Mouse (Mus musculus): ENCODE results near the gene 1700010I14Rik. TPM values are rescaled to one million over a fixed set of nuclear protein-coding genes. Genes with fewer than 3 reads are reported as not detected.

The 1700010I14Rik gene
- polyA plus RNA-seq, 1 experiment, result 0.80 TPM

DNA sequence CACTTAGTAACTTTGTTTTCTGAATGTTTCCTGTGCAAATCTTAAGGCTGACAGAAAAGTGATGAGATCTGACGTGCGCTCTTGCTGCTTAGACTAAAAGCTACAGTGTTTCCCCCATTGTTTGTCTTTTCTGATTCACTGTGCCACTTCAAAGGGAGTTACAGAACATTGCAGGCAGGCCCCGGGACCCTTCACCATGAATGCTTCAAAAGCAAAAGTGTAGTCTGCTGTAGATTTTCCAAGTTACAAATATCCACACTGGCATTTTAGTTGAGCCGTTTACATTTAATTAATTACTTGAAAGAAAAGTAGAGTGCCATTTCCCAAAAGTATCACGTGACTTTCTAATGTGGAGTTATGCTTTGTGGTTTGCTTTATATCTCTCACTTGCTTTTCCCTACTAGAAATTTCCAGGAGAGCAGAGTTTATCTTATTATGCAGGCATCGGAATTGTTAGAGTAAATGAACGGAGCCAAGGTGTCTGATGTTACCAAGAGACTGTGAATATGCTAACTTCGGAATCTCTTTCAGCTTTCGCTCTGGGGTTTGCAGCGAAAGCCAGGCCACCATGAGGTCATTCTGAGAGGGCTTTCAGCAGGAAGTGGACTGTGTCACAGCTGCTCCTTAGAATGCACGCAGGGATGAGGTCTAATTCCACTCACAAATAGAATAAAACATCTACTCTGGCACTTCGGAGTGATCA is 15.8 kb upstream of the 1700010I14Rik start:
- Histone ChIP-seq H3K27ac (ENCODE audit: insufficient read depth, low read length) (no peak overlapping the region), H3K4me3 (replicated peaks; ENCODE audit: insufficient read depth, low read depth, low read length) (no peak overlapping the region), H3K4me1 (ENCODE audit: control insufficient read depth, insufficient read depth, low read length) (peaks cover 13% of the 10 kb centered on the region), H3K27me3 (ENCODE audit: control insufficient read depth, insufficient read depth, low read length) (no peaks in the 10 kb centered on the region)
- WGBS, result 62% methylated on average over 12 of the region's 12 CpGs
- DNase-seq, result no peak
- TF ChIP-seq CTCF (IDR thresholded peaks at IDR 0.05; ENCODE audit: borderline replicate concordance, insufficient read depth, low read depth, low read length), result no peak
- no peak for TF ChIP-seq POLR2A (IDR thresholded peaks at IDR 0.05; ENCODE audit: borderline replicate concordance, insufficient read depth, low read length)

DNA sequence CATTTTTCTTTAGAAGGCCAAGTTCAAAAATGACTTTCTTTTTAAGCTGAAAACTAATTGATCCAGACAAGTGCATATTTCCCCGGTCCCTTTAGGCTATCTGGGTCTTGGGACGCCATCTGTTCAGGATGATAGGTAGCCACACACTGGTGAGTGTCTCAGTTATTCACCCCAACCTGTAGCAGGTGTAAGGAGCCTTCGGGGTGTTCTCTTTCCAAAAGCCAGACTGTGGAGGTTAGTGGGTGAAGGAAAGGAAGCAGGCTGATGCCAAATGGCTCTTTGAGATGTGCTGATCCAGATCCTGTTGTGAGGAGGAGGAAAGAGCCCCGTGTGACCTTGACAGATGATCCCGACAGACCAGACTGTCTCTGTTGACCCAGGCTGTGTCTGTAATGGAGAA is 14.8 kb upstream of the 1700010I14Rik start:
- H3K4me1 ChIP-seq (ENCODE audit: control insufficient read depth, insufficient read depth, low read length), result peaks cover 13% of the 10 kb centered on the region
- TF ChIP-seq POLR2A (IDR thresholded peaks at IDR 0.05; ENCODE audit: borderline replicate concordance, insufficient read depth, low read length), result no peak
- TF ChIP-seq CTCF (IDR thresholded peaks at IDR 0.05; ENCODE audit: borderline replicate concordance, insufficient read depth, low read depth, low read length), result no peak
- peak in 1 of 2 experiments; percentile 57 for DNase-seq
- H3K27me3 ChIP-seq (ENCODE audit: control insufficient read depth, insufficient read depth, low read length), result no peaks in the 10 kb centered on the region
- 28% methylated on average over 5 of the region's 5 CpGs for WGBS
- H3K27ac ChIP-seq (ENCODE audit: insufficient read depth, low read length), result no peak overlapping the region
- H3K4me3 ChIP-seq (replicated peaks; ENCODE audit: insufficient read depth, low read depth, low read length), result no peak overlapping the region

DNA sequence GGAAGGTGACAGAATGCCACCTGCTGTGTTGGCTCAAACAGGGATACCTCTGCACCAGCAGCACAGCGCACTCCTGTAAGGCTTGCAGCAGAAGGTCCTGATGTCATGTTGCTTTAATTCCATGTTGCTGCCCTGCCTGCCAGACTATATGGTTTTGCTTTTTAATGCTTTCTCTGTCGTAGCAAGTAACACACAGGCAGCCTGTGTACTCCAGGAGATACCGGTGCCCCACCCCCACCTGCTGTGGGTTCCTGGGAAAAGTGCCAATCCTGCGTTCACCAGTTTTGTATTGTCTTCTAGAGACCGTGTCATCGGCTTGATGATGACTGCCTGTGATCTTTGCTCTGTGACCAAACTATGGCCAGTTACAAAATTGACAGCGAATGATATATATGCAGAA is 13.7 kb upstream of the 1700010I14Rik start:
- TF ChIP-seq POLR2A (IDR thresholded peaks at IDR 0.05; ENCODE audit: borderline replicate concordance, insufficient read depth, low read length), result no peak
- TF ChIP-seq CTCF (IDR thresholded peaks at IDR 0.05; ENCODE audit: borderline replicate concordance, insufficient read depth, low read depth, low read length), result no peak
- H3K4me1 ChIP-seq (ENCODE audit: control insufficient read depth, insufficient read depth, low read length), result peaks cover 13% of the 10 kb centered on the region
- H3K27ac ChIP-seq (ENCODE audit: insufficient read depth, low read length), result no peak overlapping the region
- WGBS, result 16% methylated on average over 7 of the region's 7 CpGs
- H3K4me3 ChIP-seq (replicated peaks; ENCODE audit: insufficient read depth, low read depth, low read length), result no peak overlapping the region
- H3K27me3 ChIP-seq (ENCODE audit: control insufficient read depth, insufficient read depth, low read length), result no peaks in the 10 kb centered on the region
- DNase-seq, result peak; percentile 65 to 70

DNA sequence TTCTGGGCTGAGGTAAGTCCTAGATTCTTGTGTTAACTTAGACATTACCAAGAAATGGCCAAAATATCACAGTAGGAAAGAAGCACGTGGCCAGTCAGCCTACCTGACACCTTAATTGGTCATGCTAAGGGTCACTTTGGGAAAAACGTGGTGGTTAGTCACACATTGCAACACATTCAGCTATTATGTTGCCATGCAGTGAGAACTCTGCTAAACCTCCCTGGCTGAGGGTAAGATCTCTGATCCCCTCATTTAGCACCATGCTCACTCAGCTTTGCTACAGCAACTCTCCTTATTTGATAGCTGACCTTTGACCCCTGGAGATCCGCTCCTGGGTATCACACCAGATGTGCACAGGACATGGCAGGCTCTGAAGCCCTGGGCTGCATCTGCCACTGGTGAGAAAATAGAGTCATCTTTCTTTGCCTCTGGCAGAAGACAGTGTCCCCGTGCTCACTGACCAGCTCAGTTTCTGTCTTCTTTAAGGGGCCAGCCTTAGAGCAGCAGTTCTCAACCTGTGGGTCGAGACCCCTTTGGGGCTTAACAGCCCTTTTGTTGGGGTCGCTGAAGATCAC is 13.2 kb upstream of the 1700010I14Rik start:
- no peak overlapping the region for H3K4me3 ChIP-seq (replicated peaks; ENCODE audit: insufficient read depth, low read depth, low read length)
- no peak for TF ChIP-seq CTCF (IDR thresholded peaks at IDR 0.05; ENCODE audit: borderline replicate concordance, insufficient read depth, low read depth, low read length)
- H3K27me3 ChIP-seq (ENCODE audit: control insufficient read depth, insufficient read depth, low read length), result no peaks in the 10 kb centered on the region
- DNase-seq, result no peak
- H3K4me1 ChIP-seq (ENCODE audit: control insufficient read depth, insufficient read depth, low read length), result peaks cover 13% of the 10 kb centered on the region
- H3K27ac ChIP-seq (ENCODE audit: insufficient read depth, low read length), result no peak overlapping the region
- WGBS, result 48% methylated on average over 6 of the region's 6 CpGs

DNA sequence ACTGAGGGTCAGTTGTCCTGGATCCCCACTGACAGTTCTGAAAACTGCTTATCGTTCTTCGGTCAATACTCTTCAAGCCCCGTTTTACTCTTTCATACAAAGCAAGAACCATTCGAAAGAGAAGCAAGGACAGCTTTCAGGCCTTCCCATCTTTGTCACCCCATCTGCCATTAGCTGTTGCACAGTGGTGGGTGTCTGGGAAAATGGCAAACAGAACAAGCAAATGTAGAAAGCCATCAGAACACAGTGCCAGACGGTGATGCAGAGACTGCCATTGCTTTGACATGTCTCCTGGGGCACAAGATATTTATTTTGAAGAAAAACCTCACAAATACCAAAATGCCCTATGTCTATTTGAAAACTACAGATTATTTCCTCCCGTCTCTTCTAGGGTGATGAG is 11.4 kb upstream of the 1700010I14Rik start:
- TF ChIP-seq POLR2A (IDR thresholded peaks at IDR 0.05; ENCODE audit: borderline replicate concordance, insufficient read depth, low read length) (no peak), CTCF (IDR thresholded peaks at IDR 0.05; ENCODE audit: borderline replicate concordance, insufficient read depth, low read depth, low read length) (no peak)
- H3K27ac ChIP-seq (ENCODE audit: insufficient read depth, low read length), result no peak overlapping the region
- peaks cover 13% of the 10 kb centered on the region for H3K4me1 ChIP-seq (ENCODE audit: control insufficient read depth, insufficient read depth, low read length)
- no peak overlapping the region for H3K4me3 ChIP-seq (replicated peaks; ENCODE audit: insufficient read depth, low read depth, low read length)
- no peak for DNase-seq
- H3K27me3 ChIP-seq (ENCODE audit: control insufficient read depth, insufficient read depth, low read length), result no peaks in the 10 kb centered on the region
- 75% methylated on average over 6 of the region's 6 CpGs for WGBS

DNA sequence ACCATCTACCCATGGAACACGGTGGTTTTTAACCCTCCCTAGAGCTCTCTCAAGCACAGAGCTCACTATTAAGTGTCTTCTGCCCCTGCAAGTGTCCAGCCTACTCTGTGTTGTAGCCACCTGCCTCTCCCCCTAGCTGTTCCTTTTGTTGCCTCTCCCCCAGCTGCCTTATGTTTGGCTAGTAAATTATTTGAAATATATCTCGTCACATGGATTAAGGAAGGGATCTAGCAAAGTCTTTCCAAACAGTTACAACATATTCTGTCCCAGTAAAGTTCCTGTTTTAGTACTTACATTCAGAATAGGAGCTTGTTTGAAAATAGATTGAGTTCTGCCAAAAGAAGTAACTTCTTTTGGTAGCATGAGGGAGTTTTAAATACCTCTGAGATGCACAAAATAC is 10.9 kb upstream of the 1700010I14Rik start:
- no peaks in the 10 kb centered on the region for H3K27me3 ChIP-seq (ENCODE audit: control insufficient read depth, insufficient read depth, low read length)
- 49% methylated on average over 2 of the region's 2 CpGs for WGBS
- no peak overlapping the region for H3K27ac ChIP-seq (ENCODE audit: insufficient read depth, low read length)
- TF ChIP-seq CTCF (IDR thresholded peaks at IDR 0.05; ENCODE audit: borderline replicate concordance, insufficient read depth, low read depth, low read length) (no peak), POLR2A (IDR thresholded peaks at IDR 0.05; ENCODE audit: borderline replicate concordance, insufficient read depth, low read length) (no peak)
- no peak for DNase-seq
- H3K4me1 ChIP-seq (ENCODE audit: control insufficient read depth, insufficient read depth, low read length), result peaks cover 13% of the 10 kb centered on the region
- H3K4me3 ChIP-seq (replicated peaks; ENCODE audit: insufficient read depth, low read depth, low read length), result no peak overlapping the region

DNA sequence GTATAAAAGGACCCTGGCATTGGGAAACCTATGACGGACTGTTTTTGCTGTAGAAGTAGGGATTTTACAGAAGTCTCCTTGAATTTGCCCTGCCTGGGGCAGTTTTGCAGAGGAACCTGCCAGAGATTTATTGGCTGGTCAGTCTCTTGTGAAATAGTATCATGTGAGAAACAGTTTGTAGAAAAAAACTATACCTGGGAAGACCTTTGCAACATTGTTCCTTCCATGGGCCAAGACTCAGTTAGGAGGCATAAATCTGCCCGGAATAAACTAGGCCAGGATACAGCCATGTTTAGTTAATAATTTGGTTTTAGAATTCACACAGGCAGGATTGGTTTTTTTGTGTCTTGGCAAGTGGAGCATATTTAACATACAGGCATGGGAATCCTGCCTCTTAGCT is 4.6 kb upstream of the 1700010I14Rik start:
- no peak overlapping the region for H3K27ac ChIP-seq (ENCODE audit: insufficient read depth, low read length)
- no peak overlapping the region for H3K4me3 ChIP-seq (replicated peaks; ENCODE audit: insufficient read depth, low read depth, low read length)
- no peak for DNase-seq
- whole genome bisulfite sequencing, result 58% methylated on average over 2 of the region's 2 CpGs
- H3K27me3 ChIP-seq (ENCODE audit: control insufficient read depth, insufficient read depth, low read length), result no peaks in the 10 kb centered on the region
- TF ChIP-seq CTCF (IDR thresholded peaks at IDR 0.05; ENCODE audit: borderline replicate concordance, insufficient read depth, low read depth, low read length) (no peak), POLR2A (IDR thresholded peaks at IDR 0.05; ENCODE audit: borderline replicate concordance, insufficient read depth, low read length) (no peak)
- H3K4me1 ChIP-seq (ENCODE audit: control insufficient read depth, insufficient read depth, low read length), result peaks cover 13% of the 10 kb centered on the region

DNA sequence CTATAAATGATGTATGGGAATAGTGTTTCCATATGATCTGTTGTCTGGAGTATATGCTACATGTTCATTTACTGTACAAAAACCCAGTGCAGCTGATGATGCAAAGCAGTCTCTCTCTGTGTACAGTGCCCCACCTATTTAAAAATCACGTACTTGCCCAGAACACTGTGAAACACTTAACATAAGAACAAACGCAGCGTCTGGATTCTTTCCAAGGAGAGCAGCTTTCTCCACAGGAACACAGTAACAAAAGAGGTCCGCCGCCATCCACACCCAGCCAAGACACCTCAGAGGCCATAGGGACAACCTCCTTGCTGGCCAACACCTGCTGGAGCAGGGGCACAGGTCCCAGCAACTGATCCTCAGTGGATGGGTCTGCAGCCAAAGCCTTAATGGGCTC is 2.4 kb upstream of the 1700010I14Rik start:
- no peak for TF ChIP-seq POLR2A (IDR thresholded peaks at IDR 0.05; ENCODE audit: borderline replicate concordance, insufficient read depth, low read length)
- TF ChIP-seq CTCF (IDR thresholded peaks at IDR 0.05; ENCODE audit: borderline replicate concordance, insufficient read depth, low read depth, low read length), result no peak
- no peak overlapping the region for H3K4me3 ChIP-seq (replicated peaks; ENCODE audit: insufficient read depth, low read depth, low read length)
- H3K27ac ChIP-seq (ENCODE audit: insufficient read depth, low read length), result no peak overlapping the region
- DNase-seq, result peak; percentile 64 to 79
- WGBS, result 6% methylated on average over 5 of the region's 5 CpGs
- no peaks in the 10 kb centered on the region for H3K27me3 ChIP-seq (ENCODE audit: control insufficient read depth, insufficient read depth, low read length)
- peaks cover 13% of the 10 kb centered on the region for H3K4me1 ChIP-seq (ENCODE audit: control insufficient read depth, insufficient read depth, low read length)

Measured in cerebellum, adult 2 months (tissue).